Mouse (Mus musculus) neural tube, embryonic 14.5 days (tissue): ENCODE results near the gene Plcd3. TPM values are rescaled to one million over a fixed set of nuclear protein-coding genes. Genes with fewer than 3 reads are reported as not detected.

Experiments used
- ATAC-seq: fragments of 200-750 bp; cut with Nextera tagmentation; 2 replicates; pipeline ENCODE4 v1.8.0; 2017; ENCODE audit warnings: low read depth, mild to moderate bottlenecking, moderate TSS enrichment, moderate library complexity
- H3K27ac ChIP-seq: fragments of 300-500 bp; sonication (generic); 2 replicates; pipeline ENCODE4 v1.5.1; 2014; ENCODE audit warnings: low read depth, mild to moderate bottlenecking, control low read depth, low read length, moderate library complexity, mixed read lengths
- H3K27me3 ChIP-seq: fragments of 300-500 bp; sonication (generic); 2 replicates; pipeline ENCODE4 v1.6.1; 2014; ENCODE audit warnings: low read length; ENCODE audit not compliant: control insufficient read depth, insufficient read depth
- H3K36me3 ChIP-seq: fragments of 300-500 bp; sonication (generic); 2 replicates; pipeline ENCODE4 v1.6.1; 2014; ENCODE audit warnings: low read length, mixed read lengths; ENCODE audit not compliant: control insufficient read depth, insufficient read depth
- H3K4me1 ChIP-seq: fragments of 300-500 bp; sonication (generic); 2 replicates; pipeline ENCODE4 v1.6.1; 2014; ENCODE audit warnings: low read length; ENCODE audit not compliant: control insufficient read depth, insufficient read depth
- H3K4me2 ChIP-seq: fragments of 300-500 bp; sonication (generic); 2 replicates; pipeline ENCODE4 v1.6.1; 2014; ENCODE audit warnings: mild to moderate bottlenecking, low read depth, low read length, control low read depth
- H3K4me3 ChIP-seq: fragments of 300-500 bp; sonication (generic); 2 replicates; pipeline ENCODE4 v1.5.1; 2014; ENCODE audit warnings: low read depth, low read length, control low read depth, mixed read lengths
- H3K9ac ChIP-seq: fragments of 300-500 bp; sonication (generic); replicated peaks from 2 replicates; pipeline ENCODE4 v1.6.1; 2014; ENCODE audit warnings: low read depth, mild to moderate bottlenecking, control low read depth, low read length, mixed read lengths
- H3K9me3 ChIP-seq: fragments of 300-500 bp; sonication (generic); 2 replicates; pipeline ENCODE4 v1.6.1; 2016; ENCODE audit warnings: low read length; ENCODE audit not compliant: control insufficient read depth
- WGBS: fragments of 180-500 bp; shearing (Covaris S2); extraction: QIAGEN DNeasy Blood & Tissue Kit; methylation state at CpG from one replicate; pipeline ENCODE4 v1.1.7; 2014; 5-methylcytosine and 5-hydroxymethylcytosine counted together
- polyA plus RNA-seq: library from polyadenylated mRNA; unstranded; fragments of >200 nt; fragmentation: Nextera tagmentation; extraction: Ambion mirVana; gene quantifications from 2 replicates; pipeline ENCODE4 v1.2.1, GENCODE M21; 2014

Gene Plcd3
- polyA plus RNA-seq, 1 experiment from 2014 or later: 1.4 TPM

GRCm38 (mm10) chr11:103074121-103074650, 27.3 kb downstream of the Plcd3 start:
- H3K9ac ChIP-seq: no peak overlapping the region
- ATAC-seq: no peak

GRCm38 (mm10) chr11:103073671-103074070, 27.8 kb downstream of the Plcd3 start:
- Histone ChIP-seq H3K4me3 (no peak overlapping the region), H3K4me2 (no peak overlapping the region), H3K27ac (no peak overlapping the region), H3K4me1 (no peaks in the 10 kb centered on the region), H3K27me3 (no peaks in the 10 kb centered on the region), H3K36me3 (peaks cover 6% of the 10 kb centered on the region), H3K9ac (no peak overlapping the region), H3K9me3 (no peaks in the 10 kb centered on the region)
- 80% methylated on average over 7 of the region's 7 CpGs for WGBS
- ATAC-seq: no peak

More at GRCm38 (mm10) chr11:103074121-103074650, 27.3 kb downstream of the Plcd3 start:
- H3K4me1 ChIP-seq: no peaks in the 10 kb centered on the region
- H3K36me3 ChIP-seq: 0 out of 2 replicates have a peak, but pooled peaks cover under 1% of the 10 kb centered on the region
- WGBS: 67% methylated on average over 10 of the region's 10 CpGs
- no peak overlapping the region for H3K27ac ChIP-seq
- H3K9me3 ChIP-seq: no peaks in the 10 kb centered on the region
- no peak overlapping the region for H3K4me2 ChIP-seq
- H3K4me3 ChIP-seq: no peak overlapping the region
- no peaks in the 10 kb centered on the region for H3K27me3 ChIP-seq

DNA sequence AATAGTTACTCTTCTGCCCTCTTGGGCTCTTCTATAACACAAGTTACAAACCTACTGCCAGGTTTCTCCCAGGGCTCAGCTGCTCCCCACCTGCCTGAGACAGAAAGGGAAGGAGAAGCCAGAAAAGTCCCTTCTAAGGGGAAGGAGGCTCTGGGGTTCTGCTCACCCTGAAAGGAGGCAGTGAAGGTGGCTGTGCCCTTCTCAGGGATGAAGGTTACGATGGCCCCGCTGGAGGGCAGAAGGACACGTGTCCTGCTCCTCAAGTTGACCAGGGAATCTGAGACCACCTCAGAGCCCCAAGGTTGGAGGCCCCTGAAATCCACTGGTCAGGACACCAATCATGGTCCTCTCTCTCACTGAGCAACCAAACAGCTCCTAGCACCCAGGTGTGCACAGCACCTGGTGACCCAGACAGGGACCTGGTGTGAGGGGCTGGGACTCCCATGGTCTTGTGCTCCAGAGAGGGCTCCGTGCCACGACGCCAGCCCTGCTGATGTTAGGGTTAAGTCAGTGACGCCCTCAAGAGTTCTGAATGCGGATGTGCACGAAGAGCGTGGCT, 31.1 kb downstream of the Plcd3 start:
- H3K9me3 ChIP-seq: no peaks in the 10 kb centered on the region
- no peak overlapping the region for H3K9ac ChIP-seq
- no peaks in the 10 kb centered on the region for H3K4me1 ChIP-seq
- 96% methylated on average over 10 of the region's 10 CpGs for WGBS
- no peak overlapping the region for H3K4me2 ChIP-seq
- no peak for ATAC-seq
- no peak overlapping the region for H3K4me3 ChIP-seq
- H3K27ac ChIP-seq: no peak overlapping the region
- no peaks in the 10 kb centered on the region for H3K27me3 ChIP-seq
- peaks cover 24% of the 10 kb centered on the region for H3K36me3 ChIP-seq

DNA sequence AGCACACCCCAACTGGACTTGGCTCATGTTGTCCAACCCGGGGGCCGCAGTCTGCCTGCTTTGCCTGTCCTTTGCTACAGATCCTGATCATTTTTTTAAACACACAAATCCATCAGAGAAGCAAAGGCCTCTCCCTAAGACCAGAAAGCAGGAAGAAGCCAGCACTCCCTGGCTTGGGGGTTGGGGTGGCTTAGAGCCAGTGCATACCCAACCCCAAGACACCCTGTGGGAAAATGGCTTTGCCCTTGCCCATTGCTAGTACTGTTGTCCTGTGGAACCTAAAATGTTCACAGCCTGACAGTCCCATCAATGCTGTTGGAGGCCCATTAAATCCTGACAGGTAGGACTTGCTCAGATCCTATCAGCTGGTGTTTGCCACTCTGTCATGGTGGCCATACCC, 31.7 kb downstream of the Plcd3 start:
- 94% methylated on average over 2 of the region's 2 CpGs for WGBS
- Histone ChIP-seq H3K4me3 (no peak overlapping the region), H3K27ac (no peak overlapping the region), H3K9ac (no peak overlapping the region), H3K9me3 (no peaks in the 10 kb centered on the region), H3K27me3 (no peaks in the 10 kb centered on the region), H3K36me3 (peaks cover 28% of the 10 kb centered on the region), H3K4me1 (no peaks in the 10 kb centered on the region), H3K4me2 (no peak overlapping the region)
- ATAC-seq: no peak

DNA sequence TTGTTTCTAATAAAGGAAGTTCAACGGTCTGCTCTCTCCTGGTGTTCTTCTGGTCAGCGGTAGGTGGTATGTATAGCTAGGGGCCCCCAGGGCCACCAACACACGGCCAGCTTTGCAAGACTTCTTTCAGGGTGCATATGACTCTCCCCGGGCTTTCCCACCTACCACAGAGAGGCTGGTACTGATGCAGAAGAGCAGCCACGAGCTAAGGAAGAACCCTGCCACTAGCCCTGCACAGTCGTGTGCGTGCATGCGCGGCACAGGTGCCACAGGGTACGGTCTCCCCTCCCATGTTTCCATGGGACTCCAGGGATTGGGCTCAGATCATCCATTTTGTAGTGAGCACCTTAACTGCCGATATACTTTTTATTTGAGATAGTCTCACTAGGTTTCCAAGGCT, 32.6 kb downstream of the Plcd3 start:
- ATAC-seq: no peak
- H3K27ac ChIP-seq: no peak overlapping the region
- no peaks in the 10 kb centered on the region for H3K9me3 ChIP-seq
- WGBS: 93% methylated on average over 11 of the region's 11 CpGs
- H3K4me1 ChIP-seq: no peaks in the 10 kb centered on the region
- peaks cover 37% of the 10 kb centered on the region for H3K36me3 ChIP-seq
- no peak overlapping the region for H3K4me2 ChIP-seq
- no peak overlapping the region for H3K9ac ChIP-seq
- H3K4me3 ChIP-seq: no peak overlapping the region
- H3K27me3 ChIP-seq: no peaks in the 10 kb centered on the region

DNA sequence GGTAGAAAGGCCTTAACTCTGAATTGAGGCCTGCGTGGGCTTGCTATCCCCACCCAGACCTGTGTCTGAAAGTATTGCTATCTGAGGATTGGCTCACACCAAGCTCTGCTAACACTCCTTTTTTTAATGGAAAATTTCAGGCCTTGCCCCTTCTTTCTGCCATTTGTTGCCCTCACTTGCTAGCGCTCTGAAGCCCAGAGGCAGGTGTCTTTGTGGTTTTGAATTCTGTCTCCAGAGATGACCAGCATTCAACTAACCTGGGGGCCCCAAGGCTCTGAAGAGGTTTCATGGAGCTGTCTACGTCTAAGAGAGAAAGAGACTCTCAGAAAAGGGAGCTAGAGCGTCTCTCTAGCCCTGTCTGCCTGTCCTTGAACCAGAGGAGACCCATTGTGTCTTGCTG, 33.2 kb downstream of the Plcd3 start:
- 91% methylated on average over 4 of the region's 4 CpGs for WGBS
- H3K36me3 ChIP-seq: peaks cover 37% of the 10 kb centered on the region
- no peak for ATAC-seq

DNA sequence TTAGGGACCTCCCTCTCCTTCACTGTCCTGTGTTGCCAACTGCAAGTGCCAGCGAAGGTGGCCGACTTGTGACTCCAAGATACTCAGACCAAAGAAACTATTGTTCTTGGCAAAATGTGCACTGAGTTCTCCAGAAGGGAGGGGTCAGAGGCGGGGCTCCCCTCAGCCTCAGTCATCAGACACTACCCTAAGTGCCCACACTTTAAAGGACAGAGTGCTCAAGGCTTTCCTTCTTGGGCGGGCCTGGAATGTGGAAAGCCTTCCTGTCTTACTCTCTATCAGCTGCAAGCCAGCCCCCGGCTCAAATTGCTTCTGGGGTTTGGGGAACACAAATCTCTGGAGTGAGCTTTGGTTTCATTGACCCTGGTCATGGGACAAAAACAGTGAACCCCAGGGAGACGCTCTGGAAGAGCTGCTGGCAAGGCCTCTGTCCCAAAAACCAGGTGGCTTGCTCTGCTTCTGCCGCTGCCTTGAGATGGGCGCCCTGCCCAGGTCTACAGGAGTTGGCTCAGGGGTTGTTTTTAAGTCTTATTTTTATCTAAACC, 33.9 kb downstream of the Plcd3 start:
- 81% methylated on average over 8 of the region's 8 CpGs for WGBS

More for the DNA sequence above, 33.2 kb downstream of the Plcd3 start:
- Histone ChIP-seq H3K4me3 (no peak overlapping the region), H3K27me3 (no peaks in the 10 kb centered on the region), H3K27ac (no peak overlapping the region), H3K9me3 (no peaks in the 10 kb centered on the region), H3K9ac (no peak overlapping the region), H3K4me1 (no peaks in the 10 kb centered on the region), H3K4me2 (no peak overlapping the region)

GRCm38 (mm10) chr11:103067051-103067361, 34.5 kb downstream of the Plcd3 start:
- ATAC-seq: no peak
- WGBS: 97% methylated on average over 6 of the region's 6 CpGs
- Histone ChIP-seq H3K4me1 (no peaks in the 10 kb centered on the region), H3K9me3 (no peaks in the 10 kb centered on the region), H3K27me3 (no peaks in the 10 kb centered on the region), H3K9ac (no peak overlapping the region), H3K4me2 (no peak overlapping the region), H3K4me3 (no peak overlapping the region), H3K27ac (no peak overlapping the region), H3K36me3 (peaks cover 44% of the 10 kb centered on the region)

More for the DNA sequence above, 33.9 kb downstream of the Plcd3 start:
- H3K36me3 ChIP-seq: peaks cover 40% of the 10 kb centered on the region
- H3K9ac ChIP-seq: no peak overlapping the region
- H3K4me3 ChIP-seq: no peak overlapping the region
- no peak overlapping the region for H3K27ac ChIP-seq
- no peaks in the 10 kb centered on the region for H3K27me3 ChIP-seq
- H3K4me1 ChIP-seq: no peaks in the 10 kb centered on the region
- H3K4me2 ChIP-seq: no peak overlapping the region
- no peak for ATAC-seq
- no peaks in the 10 kb centered on the region for H3K9me3 ChIP-seq

GRCm38 (mm10) chr11:103066191-103067050, 35.0 kb downstream of the Plcd3 start:
- H3K9ac ChIP-seq: no peak overlapping the region
- H3K4me2 ChIP-seq: no peak overlapping the region
- 96% methylated on average over 14 of the region's 14 CpGs for WGBS
- H3K4me1 ChIP-seq: no peaks in the 10 kb centered on the region
- no peak overlapping the region for H3K4me3 ChIP-seq
- H3K27ac ChIP-seq: no peak overlapping the region
- H3K36me3 ChIP-seq: peaks cover 49% of the 10 kb centered on the region
- ATAC-seq: no peak
- no peaks in the 10 kb centered on the region for H3K27me3 ChIP-seq
- H3K9me3 ChIP-seq: no peaks in the 10 kb centered on the region
